Mouse (Mus musculus) kidney, adult 2 months (tissue): Measurements from ENCODE around the gene Gpx7.

ENCODE experiments used
- CTCF ChIP-seq: fragments of 200-500 bp; conservative IDR thresholded peaks from 2 replicates; pipeline ENCODE4 v1.5.1; 2011; ENCODE audit warnings: low read depth, mild to moderate bottlenecking, control low read depth, low read length, moderate library complexity, mixed read lengths; ENCODE audit not compliant: insufficient read depth, insufficient read length
- POLR2A ChIP-seq: fragments of 200-500 bp; IDR thresholded peaks from one replicate; pipeline ENCODE4 v1.6.1; 2011; ENCODE audit warnings: low read depth, low read length, control low read depth

GRCm38 (mm10) chr4:108456028-108456427 is 49.3 kb upstream of the Gpx7 start:
- TF ChIP-seq POLR2A (no peak), CTCF (no peak)
